10 mouse cellular contexts compared by ENCODE assay signal in genomic region chr2:93899397-93900380, GRCm38 (mm10). TPM values are rescaled to one million over a fixed set of nuclear protein-coding genes. Genes with fewer than 3 reads are reported as not detected.
DNase-seq lines count a peak whose midpoint lies in the region; ATAC-seq and TF ChIP-seq lines count a peak whose summit lies in the region.
"Had no signal": no experiment of that assay in that cellular context is flagged by ENCODE, and none has a peak within 500 bp of the region (broad histone marks: within the 10 kb centered on the region; RNA-seq: fewer than 3 reads in every experiment).

No protein-coding gene starts in this region.

- H3K4me3 ChIP-seq in intestine, embryonic 14.5 days (ENCODE audit: low read depth, low read length): no peak overlapping the region
- H3K4me3 ChIP-seq in intestine, embryonic 15.5 days (replicated peaks): no peak overlapping the region
- no peak overlapping the region for H3K4me3 ChIP-seq in midbrain, postnatal 0 days (ENCODE audit: low read depth, low read length)
- H3K4me3 ChIP-seq in midbrain, embryonic 15.5 days: no peak overlapping the region
- H3K4me3 ChIP-seq in forebrain, embryonic 11.5 days (ENCODE audit: low read depth, low read length): no peak overlapping the region
- H3K4me3 ChIP-seq: heart, adult 2 months had no signal

- H3K9me3 ChIP-seq in intestine, embryonic 14.5 days (ENCODE audit: control insufficient read depth, low read length): no peaks in the 10 kb centered on the region
- no peaks in the 10 kb centered on the region for H3K9me3 ChIP-seq in intestine, embryonic 15.5 days
- no peaks in the 10 kb centered on the region for H3K9me3 ChIP-seq in midbrain, postnatal 0 days (ENCODE audit: low read length)
- H3K9me3 ChIP-seq in midbrain, embryonic 15.5 days: no peaks in the 10 kb centered on the region
- H3K9me3 ChIP-seq in forebrain, embryonic 11.5 days (ENCODE audit: control insufficient read depth, low read length): no peaks in the 10 kb centered on the region

- H3K9ac ChIP-seq in intestine, embryonic 14.5 days (ENCODE audit: low read length): no peak overlapping the region
- no peak overlapping the region for H3K9ac ChIP-seq in intestine, embryonic 15.5 days
- no peak overlapping the region for H3K9ac ChIP-seq in midbrain, postnatal 0 days (replicated peaks; ENCODE audit: low read length, poor library complexity, severe bottlenecking)
- no peak overlapping the region for H3K9ac ChIP-seq in midbrain, embryonic 15.5 days
- no peak overlapping the region for H3K9ac ChIP-seq in forebrain, embryonic 11.5 days (ENCODE audit: low read length)

- no peak overlapping the region for H3K27ac ChIP-seq in intestine, embryonic 14.5 days (ENCODE audit: low read depth)
- H3K27ac ChIP-seq in intestine, embryonic 15.5 days: no peak overlapping the region
- H3K27ac ChIP-seq in midbrain, postnatal 0 days (ENCODE audit: low read depth, low read length): peak overlapping the region; percentile 13
- no peak overlapping the region for H3K27ac ChIP-seq in midbrain, embryonic 15.5 days
- no peak overlapping the region for H3K27ac ChIP-seq in forebrain, embryonic 11.5 days (ENCODE audit: low read depth, low read length)
- H3K27ac ChIP-seq: heart, adult 2 months had no signal

- no peaks in the 10 kb centered on the region for H3K36me3 ChIP-seq in intestine, embryonic 14.5 days (ENCODE audit: control insufficient read depth, insufficient read depth, low read length)
- no peaks in the 10 kb centered on the region for H3K36me3 ChIP-seq in intestine, embryonic 15.5 days
- H3K36me3 ChIP-seq in midbrain, postnatal 0 days (ENCODE audit: insufficient read depth, low read length): no peaks in the 10 kb centered on the region
- no peaks in the 10 kb centered on the region for H3K36me3 ChIP-seq in midbrain, embryonic 15.5 days (replicated peaks)
- no peaks in the 10 kb centered on the region for H3K36me3 ChIP-seq in forebrain, embryonic 11.5 days (ENCODE audit: control insufficient read depth, insufficient read depth, low read length)

- 0 out of 2 replicates have a peak, but pooled peaks cover 2% of the 10 kb centered on the region for H3K27me3 ChIP-seq in intestine, embryonic 14.5 days (replicated peaks; ENCODE audit: control insufficient read depth, insufficient read depth, low read length)
- H3K27me3 ChIP-seq in intestine, embryonic 15.5 days (replicated peaks): no peaks in the 10 kb centered on the region
- H3K27me3 ChIP-seq in midbrain, postnatal 0 days (ENCODE audit: insufficient read depth, low read length): no peaks in the 10 kb centered on the region
- H3K27me3 ChIP-seq in midbrain, embryonic 15.5 days (replicated peaks): no peaks in the 10 kb centered on the region
- H3K27me3 ChIP-seq in forebrain, embryonic 11.5 days (ENCODE audit: control insufficient read depth, insufficient read depth, low read length): no peaks in the 10 kb centered on the region

- no peak for TF ChIP-seq CTCF in midbrain, postnatal 0 days (IDR thresholded peaks at IDR 0.05)

- H3K4me2 ChIP-seq in intestine, embryonic 14.5 days (ENCODE audit: low read length): no peak overlapping the region
- H3K4me2 ChIP-seq in intestine, embryonic 15.5 days (replicated peaks): no peak overlapping the region
- H3K4me2 ChIP-seq in midbrain, postnatal 0 days (ENCODE audit: low read depth, low read length, poor library complexity, severe bottlenecking): no peak overlapping the region
- H3K4me2 ChIP-seq in midbrain, embryonic 15.5 days: no peak overlapping the region
- no peak overlapping the region for H3K4me2 ChIP-seq in forebrain, embryonic 11.5 days (ENCODE audit: low read depth, low read length, severe bottlenecking)

- ATAC-seq in intestine, embryonic 14.5 days (replicated peaks; ENCODE audit: low FRiP score, low TSS enrichment, low read depth): no peak
- ATAC-seq in intestine, embryonic 15.5 days: no peak
- ATAC-seq in midbrain, postnatal 0 days (ENCODE audit: low FRiP score): peak; percentile 35
- ATAC-seq in midbrain, embryonic 15.5 days (replicated peaks): no peak
- no peak for ATAC-seq in forebrain, embryonic 11.5 days (replicated peaks; ENCODE audit: low FRiP score)
- ATAC-seq in megakaryocyte-erythroid progenitor cell, adult 5-6 weeks (replicated peaks; ENCODE audit: low FRiP score, low TSS enrichment, poor library complexity, severe bottlenecking): no peak

- DNase-seq in intestine, embryonic 14.5 days (ENCODE audit: low spot score): peak; percentile 82
- DNase-seq in midbrain, postnatal 0 days (ENCODE audit: low spot score): peak; percentile 58
- DNase-seq in forebrain, embryonic 11.5 days (ENCODE audit: low spot score): peak; percentile 72
- DNase-seq in retina, adult 2 months (ENCODE audit: low read depth, low spot score): peak; percentile 32
- DNase-seq in cerebellum, postnatal 25 days: no peak
- DNase-seq: heart, adult 2 months had no signal

- WGBS in intestine, embryonic 14.5 days: 52% methylated on average over 16 of the region's 16 CpGs
- 49% methylated on average over 16 of the region's 16 CpGs for WGBS in intestine, embryonic 15.5 days
- 33% methylated on average over 16 of the region's 16 CpGs for WGBS in midbrain, postnatal 0 days
- WGBS in midbrain, embryonic 15.5 days: 44% methylated on average over 16 of the region's 16 CpGs
- 52% methylated on average over 16 of the region's 16 CpGs for WGBS in forebrain, embryonic 11.5 days

- H3K4me1 ChIP-seq in intestine, embryonic 14.5 days (replicated peaks; ENCODE audit: control insufficient read depth, insufficient read depth, low read length): no peaks in the 10 kb centered on the region; the same call in 1 of the 2 replicates
- H3K4me1 ChIP-seq in intestine, embryonic 15.5 days (replicated peaks): no peaks in the 10 kb centered on the region
- H3K4me1 ChIP-seq in midbrain, postnatal 0 days (ENCODE audit: insufficient read depth, low read length): peaks cover 4% of the 10 kb centered on the region; the same call in 1 of the 2 replicates
- H3K4me1 ChIP-seq in midbrain, embryonic 15.5 days: no peaks in the 10 kb centered on the region
- no peaks in the 10 kb centered on the region for H3K4me1 ChIP-seq in forebrain, embryonic 11.5 days (replicated peaks; ENCODE audit: control insufficient read depth, insufficient read depth, low read length)

RNA-seq across cellular contexts. Expression of gene Accsl, which starts 30.7 kb away (rescaled TPM):
- 0.08 TPM in 1 of 2 replicates, not detected in the other for polyA plus RNA-seq in intestine, embryonic 14.5 days (2014; fragmentation: Nextera tagmentation; extraction: Ambion mirVana)
- not detected in 2 replicates for polyA plus RNA-seq in intestine, embryonic 15.5 days (2015; fragmentation: Nextera tagmentation; extraction: Ambion mirVana)
- 0.52 TPM in 1 of 2 replicates, not detected in the other for total RNA-seq in midbrain, postnatal 0 days (2014; rRNA removed)
- polyA plus RNA-seq in midbrain, postnatal 0 days (2015; fragmentation: Nextera tagmentation; extraction: Ambion mirVana): 0.11 and 0.51 TPM in 2 replicates
- polyA plus RNA-seq in midbrain, embryonic 15.5 days (2015; fragmentation: Nextera tagmentation; extraction: Ambion mirVana): 0.17 and 0.32 TPM in 2 replicates
- polyA plus RNA-seq in forebrain, embryonic 11.5 days (2014; fragmentation: Nextera tagmentation; extraction: Ambion mirVana): 0.09 TPM in 1 of 2 replicates, not detected in the other
- total RNA-seq in megakaryocyte-erythroid progenitor cell, adult 5-6 weeks (2014; fragmentation: Nextera tagmentation): not detected in 2 replicates
- not detected in 2 replicates for total RNA-seq in megakaryocyte-erythroid progenitor cell, adult 5-6 weeks (2017)
- total RNA-seq: heart, adult 2 months had no signal

RNA-seq across cellular contexts. Expression of gene Accs, which starts 49.9 kb away (rescaled TPM):
- polyA plus RNA-seq in intestine, embryonic 14.5 days (2014; fragmentation: Nextera tagmentation; extraction: Ambion mirVana): 8.8 and 11.2 TPM in 2 replicates
- polyA plus RNA-seq in intestine, embryonic 15.5 days (2015; fragmentation: Nextera tagmentation; extraction: Ambion mirVana): 5.4 and 6.8 TPM in 2 replicates
- total RNA-seq in midbrain, postnatal 0 days (2014; rRNA removed): 10.8 and 12.1 TPM in 2 replicates
- 4.7 and 4.9 TPM in 2 replicates for polyA plus RNA-seq in midbrain, postnatal 0 days (2015; fragmentation: Nextera tagmentation; extraction: Ambion mirVana)
- 5.1 and 5.2 TPM in 2 replicates for polyA plus RNA-seq in midbrain, embryonic 15.5 days (2015; fragmentation: Nextera tagmentation; extraction: Ambion mirVana)
- polyA plus RNA-seq in forebrain, embryonic 11.5 days (2014; fragmentation: Nextera tagmentation; extraction: Ambion mirVana): 7.7 and 11.1 TPM in 2 replicates
- total RNA-seq in megakaryocyte-erythroid progenitor cell, adult 5-6 weeks (2014; fragmentation: Nextera tagmentation): 2.6 and 3.0 TPM in 2 replicates
- 4.8 and 5.3 TPM in 2 replicates for total RNA-seq in megakaryocyte-erythroid progenitor cell, adult 5-6 weeks (2017)

RNA-seq across cellular contexts. Expression of gene Gm13889, which starts 57.3 kb away (rescaled TPM):
- 21.9 and 24.5 TPM in 2 replicates for polyA plus RNA-seq in intestine, embryonic 14.5 days (2014; fragmentation: Nextera tagmentation; extraction: Ambion mirVana)
- 14.4 and 16.4 TPM in 2 replicates for polyA plus RNA-seq in intestine, embryonic 15.5 days (2015; fragmentation: Nextera tagmentation; extraction: Ambion mirVana)
- total RNA-seq in midbrain, postnatal 0 days (2014; rRNA removed): 21.9 and 23.3 TPM in 2 replicates
- polyA plus RNA-seq in midbrain, postnatal 0 days (2015; fragmentation: Nextera tagmentation; extraction: Ambion mirVana): 9.3 and 10.4 TPM in 2 replicates
- 5.2 and 6.7 TPM in 2 replicates for polyA plus RNA-seq in midbrain, embryonic 15.5 days (2015; fragmentation: Nextera tagmentation; extraction: Ambion mirVana)
- 8.5 and 11.2 TPM in 2 replicates for polyA plus RNA-seq in forebrain, embryonic 11.5 days (2014; fragmentation: Nextera tagmentation; extraction: Ambion mirVana)
- not detected in 2 replicates for total RNA-seq in megakaryocyte-erythroid progenitor cell, adult 5-6 weeks (2014; fragmentation: Nextera tagmentation)
- total RNA-seq in megakaryocyte-erythroid progenitor cell, adult 5-6 weeks (2017): not detected in 2 replicates
- total RNA-seq: CH12.LX had no signal

Comparison
In these comparisons a context has a peak if more than half of its experiments do, and no peak if none do; other contexts are left out.
1. DNase-seq: peak in intestine, embryonic 14.5 days (single experiment), midbrain, postnatal 0 days (single experiment), forebrain, embryonic 11.5 days (single experiment) and retina, adult 2 months (single experiment); none in cerebellum, postnatal 25 days (0 of 2).